Mouse (Mus musculus) embryonic facial prominence, embryonic 14.5 days (tissue): ENCODE measurements around the gene Nxph3. TPM values are rescaled to one million over a fixed set of nuclear protein-coding genes. Genes with fewer than 3 reads are reported as not detected.

ENCODE experiments used
- ATAC-seq: fragments of 200-750 bp; cut with Nextera tagmentation; 2 replicates; pipeline ENCODE4 v1.8.0; 2017; ENCODE audit warnings: low read depth, moderate number of reproducible peaks, moderate TSS enrichment
- DNase-seq: peaks from one replicate; pipeline ENCODE4 v3.0.0-alpha.2; 2015; ENCODE audit warnings: low spot score
- H3K27ac ChIP-seq: fragments of 300-500 bp; sonication (generic); replicated peaks from 2 replicates; pipeline ENCODE4 v1.5.1; 2014; ENCODE audit warnings: low read depth, mild to moderate bottlenecking, low read length, moderate library complexity
- H3K27me3 ChIP-seq: fragments of 300-500 bp; sonication (generic); replicated peaks from 2 replicates; pipeline ENCODE4 v1.6.1; 2014; ENCODE audit warnings: low read length; ENCODE audit not compliant: control insufficient read depth, insufficient read depth
- H3K36me3 ChIP-seq: fragments of 300-500 bp; sonication (generic); 2 replicates; pipeline ENCODE4 v1.6.1; 2014; ENCODE audit warnings: low read length, mixed read lengths; ENCODE audit not compliant: control insufficient read depth, insufficient read depth
- H3K4me1 ChIP-seq: fragments of 300-500 bp; sonication (generic); 2 replicates; pipeline ENCODE4 v1.6.1; 2014; ENCODE audit warnings: antibody characterized with exemption, low read length; ENCODE audit not compliant: control insufficient read depth, insufficient read depth
- H3K4me2 ChIP-seq: fragments of 300-500 bp; sonication (generic); 2 replicates; pipeline ENCODE4 v1.6.1; 2014; ENCODE audit warnings: low read depth, mild to moderate bottlenecking, low read length, moderate library complexity, mixed read lengths
- H3K4me3 ChIP-seq: fragments of 300-500 bp; sonication (generic); 2 replicates; pipeline ENCODE4 v1.5.1; 2014; ENCODE audit warnings: low read depth, mild to moderate bottlenecking, low read length
- H3K9ac ChIP-seq: fragments of 300-500 bp; sonication (generic); 2 replicates; pipeline ENCODE4 v1.6.1; 2014; ENCODE audit warnings: low read depth, mild to moderate bottlenecking, low read length, moderate library complexity, mixed read lengths
- H3K9me3 ChIP-seq: fragments of 300-500 bp; sonication (generic); 2 replicates; pipeline ENCODE4 v1.6.1; 2016; ENCODE audit warnings: low read length; ENCODE audit not compliant: control insufficient read depth
- WGBS: fragments of 180-500 bp; shearing (Covaris S2); extraction: QIAGEN DNeasy Blood & Tissue Kit; methylation state at CpG from one replicate; pipeline ENCODE4 v1.1.7; 2014; 5-methylcytosine and 5-hydroxymethylcytosine counted together
- polyA plus RNA-seq: library from polyadenylated mRNA; unstranded; fragments of >200 nt; fragmentation: Nextera tagmentation; extraction: Ambion mirVana; gene quantifications from 2 replicates; pipeline ENCODE4 v1.2.1, GENCODE M21; 2014

Nxph3 gene
- polyA plus RNA-seq, 1 experiment from 2014 or later, result 0.72 TPM

- Histone ChIP-seq H3K27me3 (no peaks in the 10 kb centered on the region), H3K36me3 (peaks cover 69% of the 10 kb centered on the region), H3K27ac (no peak overlapping the region), H3K4me2 (no peak overlapping the region), H3K9ac (no peak overlapping the region), H3K4me3 (no peak overlapping the region), H3K4me1 (no peaks in the 10 kb centered on the region), H3K9me3 (no peaks in the 10 kb centered on the region)
- DNase-seq (no peak), ATAC-seq (no peak)
- WGBS, result 81% methylated on average over 4 of the region's 4 CpGs
Observed at GRCm38 (mm10) chr11:95493010-95493409, 21.4 kb downstream of the Nxph3 start.

GRCm38 (mm10) chr11:95492256-95492655 is 22.1 kb downstream of the Nxph3 start:
- DNase-seq (no peak), ATAC-seq (no peak)
- no peaks in the 10 kb centered on the region for H3K27me3 ChIP-seq
- WGBS, result 72% methylated on average over 4 of the region's 4 CpGs
- peaks cover 72% of the 10 kb centered on the region for H3K36me3 ChIP-seq
- H3K4me2 ChIP-seq, result no peak overlapping the region
- no peaks in the 10 kb centered on the region for H3K9me3 ChIP-seq
- H3K27ac ChIP-seq, result no peak overlapping the region
- no peaks in the 10 kb centered on the region for H3K4me1 ChIP-seq
- H3K4me3 ChIP-seq, result no peak overlapping the region
- H3K9ac ChIP-seq, result no peak overlapping the region

DNA sequence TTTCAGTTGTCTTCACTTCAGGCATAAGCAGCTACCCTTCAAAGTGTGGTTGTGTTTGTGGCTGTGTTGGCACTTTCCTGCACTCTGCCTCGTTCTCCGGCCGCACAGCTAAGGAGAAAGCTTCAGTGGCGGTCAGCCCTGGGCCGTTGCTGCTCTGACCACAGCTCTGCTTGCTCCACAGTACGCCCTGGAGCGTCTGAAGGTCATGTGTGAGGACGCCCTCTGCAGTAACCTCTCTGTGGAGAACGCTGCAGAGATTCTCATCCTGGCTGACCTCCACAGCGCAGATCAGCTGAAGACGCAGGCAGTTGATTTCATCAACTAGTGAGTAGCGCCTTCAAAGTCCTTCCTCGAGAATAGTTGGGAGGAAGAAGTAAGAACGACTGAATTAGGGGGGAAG is 24.3 kb downstream of the Nxph3 start:
- H3K9ac ChIP-seq, result no peak overlapping the region
- no peaks in the 10 kb centered on the region for H3K9me3 ChIP-seq
- no peak overlapping the region for H3K27ac ChIP-seq
- peaks cover 88% of the 10 kb centered on the region for H3K36me3 ChIP-seq
- 70% methylated on average over 14 of the region's 14 CpGs for WGBS
- no peak overlapping the region for H3K4me2 ChIP-seq
- H3K4me1 ChIP-seq, result no peaks in the 10 kb centered on the region
- no peak for DNase-seq
- H3K4me3 ChIP-seq, result no peak overlapping the region
- no peaks in the 10 kb centered on the region for H3K27me3 ChIP-seq
- no peak for ATAC-seq

DNA sequence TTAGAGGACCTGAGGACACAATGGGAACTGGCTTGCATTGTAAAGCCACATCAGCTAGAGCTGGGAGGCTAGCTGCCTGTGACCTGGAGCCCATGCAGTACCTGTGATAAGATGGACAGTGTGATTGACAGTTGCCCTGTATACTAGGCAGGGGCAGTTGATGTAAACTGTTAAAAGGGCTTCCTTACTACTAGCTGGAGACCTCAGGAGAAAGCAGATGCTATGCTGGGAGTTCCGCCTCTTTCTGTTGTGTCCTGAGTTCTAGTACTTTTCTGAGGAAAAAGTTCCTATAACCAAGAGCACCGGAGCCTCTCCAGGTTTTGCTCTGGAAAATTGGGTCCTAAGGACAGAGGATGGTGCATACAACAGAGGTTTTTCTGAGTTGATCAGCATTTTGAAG is 27.1 kb downstream of the Nxph3 start:
- no peak overlapping the region for H3K4me3 ChIP-seq
- H3K4me2 ChIP-seq, result no peak overlapping the region
- H3K9ac ChIP-seq, result no peak overlapping the region
- no peaks in the 10 kb centered on the region for H3K27me3 ChIP-seq
- peaks cover 81% of the 10 kb centered on the region for H3K36me3 ChIP-seq
- H3K27ac ChIP-seq, result no peak overlapping the region
- ATAC-seq, result no peak
- no peaks in the 10 kb centered on the region for H3K4me1 ChIP-seq
- no peaks in the 10 kb centered on the region for H3K9me3 ChIP-seq
- DNase-seq, result no peak
- WGBS, result 93% methylated on average over 2 of the region's 2 CpGs

- no peaks in the 10 kb centered on the region for H3K27me3 ChIP-seq
- no peak for DNase-seq
- H3K27ac ChIP-seq, result no peak overlapping the region
- ATAC-seq, result no peak
- H3K4me1 ChIP-seq, result no peaks in the 10 kb centered on the region
- no peak overlapping the region for H3K4me3 ChIP-seq
- no peak overlapping the region for H3K9ac ChIP-seq
- 94% methylated on average over 18 of the region's 18 CpGs for WGBS
- H3K9me3 ChIP-seq, result no peaks in the 10 kb centered on the region
- H3K4me2 ChIP-seq, result no peak overlapping the region
- H3K36me3 ChIP-seq, result peaks cover 69% of the 10 kb centered on the region
Observed at GRCm38 (mm10) chr11:95485634-95486033, 28.7 kb downstream of the Nxph3 start.

GRCm38 (mm10) chr11:95480662-95481061 is 33.7 kb downstream of the Nxph3 start:
- Histone ChIP-seq H3K9ac (no peak overlapping the region), H3K36me3 (peaks cover 51% of the 10 kb centered on the region), H3K4me2 (no peak overlapping the region), H3K4me3 (no peak overlapping the region), H3K27me3 (no peaks in the 10 kb centered on the region), H3K4me1 (no peaks in the 10 kb centered on the region), H3K27ac (no peak overlapping the region), H3K9me3 (no peaks in the 10 kb centered on the region)
- no peak for DNase-seq
- 90% methylated on average over 4 of the region's 4 CpGs for WGBS
- ATAC-seq, result no peak

DNA sequence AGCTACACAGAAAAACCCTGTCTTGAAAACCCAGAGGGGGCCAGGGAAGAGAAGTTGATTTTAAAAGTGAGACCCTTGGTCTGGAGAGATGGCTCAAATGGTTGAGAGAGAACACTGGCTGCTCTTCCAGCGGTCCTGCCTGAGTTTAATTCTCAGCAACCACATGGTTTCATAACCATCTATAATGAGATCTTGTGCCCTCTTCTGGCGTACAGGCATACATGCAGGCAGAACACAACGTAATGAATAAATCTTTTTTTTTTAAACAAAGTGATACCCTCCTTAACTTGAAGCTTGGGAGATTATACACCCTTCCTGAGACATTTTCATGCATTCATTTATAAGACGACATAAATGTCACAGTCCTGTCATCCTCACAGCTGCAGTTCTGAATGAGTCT is 34.9 kb downstream of the Nxph3 start:
- H3K4me2 ChIP-seq, result no peak overlapping the region
- 80% methylated on average over 4 of the region's 4 CpGs for WGBS

GRCm38 (mm10) chr11:95476323-95476722 is 38.0 kb downstream of the Nxph3 start:
- H3K27me3 ChIP-seq, result no peaks in the 10 kb centered on the region
- 83% methylated on average over 7 of the region's 7 CpGs for WGBS
- no peaks in the 10 kb centered on the region for H3K4me1 ChIP-seq
- no peak overlapping the region for H3K9ac ChIP-seq
- no peak overlapping the region for H3K27ac ChIP-seq
- ATAC-seq, result no peak
- no peaks in the 10 kb centered on the region for H3K9me3 ChIP-seq
- H3K4me2 ChIP-seq, result no peak overlapping the region
- DNase-seq, result no peak
- H3K4me3 ChIP-seq, result no peak overlapping the region
- H3K36me3 ChIP-seq, result peaks cover 60% of the 10 kb centered on the region

More for the DNA sequence above, 34.9 kb downstream of the Nxph3 start:
- Histone ChIP-seq H3K27ac (no peak overlapping the region), H3K4me1 (no peaks in the 10 kb centered on the region), H3K27me3 (no peaks in the 10 kb centered on the region), H3K9ac (no peak overlapping the region), H3K4me3 (no peak overlapping the region), H3K9me3 (no peaks in the 10 kb centered on the region), H3K36me3 (peaks cover 53% of the 10 kb centered on the region)
- DNase-seq (no peak), ATAC-seq (no peak)

- Histone ChIP-seq H3K27me3 (no peaks in the 10 kb centered on the region), H3K36me3 (peaks cover 58% of the 10 kb centered on the region), H3K4me2 (no peak overlapping the region), H3K27ac (no peak overlapping the region), H3K4me1 (no peaks in the 10 kb centered on the region), H3K9me3 (no peaks in the 10 kb centered on the region), H3K4me3 (no peak overlapping the region), H3K9ac (no peak overlapping the region)
- 97% methylated on average over 1 of the region's 1 CpGs for WGBS
- no peak for ATAC-seq
- no peak for DNase-seq
Observed at GRCm38 (mm10) chr11:95473456-95473855, 40.9 kb downstream of the Nxph3 start.
